Mouse (Mus musculus) adrenal gland, adult 8-10 months (tissue): Measurements from ENCODE around the gene Gm3542. TPM values are rescaled to one million over a fixed set of nuclear protein-coding genes. Genes with fewer than 3 reads are reported as not detected.
"Not testable (repeated sequence)": the region's sequence is repeated elsewhere in the genome, so short reads cannot be mapped to it uniquely, and the experiment has no call there.

ENCODE experiments used
- DNase-seq: peaks from one replicate; pipeline ENCODE4 v3.0.0; 2022
- total RNA-seq, 4 experiments: library from RNA; stranded (reverse); gene quantifications; 2 replicates each; pipeline ENCODE4 v1.2.4; 2022

Gm3542 gene
- total RNA-seq, result not detected

DNA sequence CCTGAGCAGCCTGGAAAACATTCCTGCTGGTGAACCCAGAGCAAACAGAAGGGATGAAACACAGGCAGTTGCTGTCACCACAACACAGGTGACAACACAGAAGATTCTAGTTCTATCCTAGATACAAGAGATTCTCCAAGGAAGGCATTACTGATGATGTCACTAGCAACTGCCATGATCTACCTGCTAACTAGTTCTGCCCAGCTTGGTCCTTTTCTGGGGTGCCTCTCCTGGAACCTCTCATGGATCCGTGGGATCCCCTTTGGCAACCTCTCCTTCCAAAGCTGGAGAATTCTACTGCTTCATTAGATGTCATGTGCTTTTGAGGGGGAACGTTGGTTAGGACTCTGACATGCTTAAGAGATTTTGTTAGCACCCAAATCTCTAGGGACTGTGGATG lies at the start of gene Gm3542:
Gm3542 (minus strand) TSS at position 101 of the 400 bp plus-strand sequence.
- not testable (repeated sequence) for DNase-seq

Other genes starting within 250 kb of the Gm3542 start
- gene Gm8279, start 203.4 kb downstream of the Gm3542 start, total RNA-seq, result not detected
- not detected for gene Gm3317, start 170.4 kb downstream of the Gm3542 start, total RNA-seq
- gene Gm8271, start 149.1 kb downstream of the Gm3542 start, total RNA-seq, result not detected
- gene Gm3526, start 74.3 kb downstream of the Gm3542 start, total RNA-seq, result under 1 TPM in 1 of 4 experiments, not detected in 3; 0.28 TPM
- under 1 TPM in 1 of 4 experiments, not detected in 3; 0.24 TPM for gene Gm3500, start 54.1 kb upstream of the Gm3542 start, total RNA-seq
- gene Gm3194, start 120.5 kb upstream of the Gm3542 start, total RNA-seq, result under 1 TPM in 2 of 4 experiments, not detected in 2; 0.21 to 0.77 TPM
- gene Gm8246, start 142.9 kb upstream of the Gm3542 start, total RNA-seq, result not detected
- not detected for gene Gm3187, start 149.3 kb upstream of the Gm3542 start, total RNA-seq
- gene Gm3488, start 166.7 kb upstream of the Gm3542 start, total RNA-seq, result under 1 TPM in 1 of 4 experiments, not detected in 3; 0.20 TPM
- gene Gm3532, start 203.6 kb upstream of the Gm3542 start, total RNA-seq, result not detected